Mouse (Mus musculus) kidney, adult 2 months (tissue): ENCODE data around the gene Slc38a4. TPM values are rescaled to one million over a fixed set of nuclear protein-coding genes. Genes with fewer than 3 reads are reported as not detected.

Experiments used
- DNase-seq: peaks from one replicate; pipeline ENCODE4 v3.0.0; 2021
- H3K27ac ChIP-seq: fragments of 200-500 bp; 2 replicates; pipeline ENCODE4 v1.5.1; 2012; ENCODE audit warnings: low read depth, low read length, control low read depth, inconsistent platforms; ENCODE audit not compliant: insufficient read depth
- H3K27me3 ChIP-seq: fragments of 200-500 bp; replicated peaks from 2 replicates; pipeline ENCODE4 v1.6.1; 2012; ENCODE audit warnings: mild to moderate bottlenecking, moderate library complexity, low read length, inconsistent platforms; ENCODE audit not compliant: control insufficient read depth, insufficient read depth
- H3K36me3 ChIP-seq: fragments of 200-500 bp; 2 replicates; pipeline ENCODE4 v1.6.1; 2012; ENCODE audit warnings: mild to moderate bottlenecking, moderate library complexity, low read length, inconsistent platforms; ENCODE audit not compliant: control insufficient read depth, insufficient read depth
- H3K4me1 ChIP-seq: fragments of 200-500 bp; 2 replicates; pipeline ENCODE4 v1.6.1; 2011; ENCODE audit warnings: low read length; ENCODE audit not compliant: control insufficient read depth, insufficient read depth
- H3K4me3 ChIP-seq: fragments of 200-500 bp; 2 replicates; pipeline ENCODE4 v1.5.1; 2011; ENCODE audit warnings: mild to moderate bottlenecking, low read depth, low read length, control low read depth; ENCODE audit not compliant: insufficient read depth
- CTCF ChIP-seq: fragments of 200-500 bp; conservative IDR thresholded peaks from 2 replicates; pipeline ENCODE4 v1.5.1; 2011; ENCODE audit warnings: low read depth, mild to moderate bottlenecking, control low read depth, low read length, moderate library complexity, mixed read lengths; ENCODE audit not compliant: insufficient read depth, insufficient read length
- POLR2A ChIP-seq: fragments of 200-500 bp; IDR thresholded peaks from one replicate; pipeline ENCODE4 v1.6.1; 2011; ENCODE audit warnings: low read depth, low read length, control low read depth
- WGBS: fragments of 180-500 bp; shearing (Covaris S2); methylation state at CpG from one replicate; pipeline ENCODE4 v1.1.7; 2018; 5-methylcytosine and 5-hydroxymethylcytosine counted together
- polyA plus RNA-seq: library from polyadenylated mRNA; depleted of rRNA; stranded (reverse); fragments of >200 nt; gene quantifications from 2 replicates; pipeline ENCODE4 v1.2.3, GENCODE M21; 2012

Slc38a4 gene
- polyA plus RNA-seq, 1 experiment: 2.7 TPM

DNA sequence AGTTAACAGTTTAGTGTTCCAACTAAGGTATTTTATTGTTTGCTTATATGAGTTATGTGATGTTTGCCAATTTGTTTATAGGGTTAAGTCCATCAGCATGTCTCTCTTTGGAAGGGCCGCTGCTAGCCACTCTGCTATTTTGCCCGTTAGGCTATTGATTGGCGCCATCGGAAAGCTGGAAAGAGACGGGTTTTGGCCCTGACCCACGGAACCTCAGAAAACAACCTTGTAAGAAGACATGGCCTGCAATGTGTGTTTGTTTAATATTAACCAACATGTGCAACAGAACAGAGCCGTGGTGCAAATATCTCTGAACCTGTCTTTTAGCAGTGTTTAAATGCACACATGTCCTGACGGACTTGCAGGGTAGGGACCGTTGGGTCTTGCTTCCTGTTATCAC is 14.6 kb downstream of the Slc38a4 start:
- no peaks in the 10 kb centered on the region for H3K4me1 ChIP-seq
- no peaks in the 10 kb centered on the region for H3K27me3 ChIP-seq
- TF ChIP-seq POLR2A (no peak), CTCF (no peak)
- H3K36me3 ChIP-seq: no peaks in the 10 kb centered on the region
- H3K27ac ChIP-seq: no peak overlapping the region
- no peak for DNase-seq
- WGBS: 66% methylated on average over 9 of the region's 9 CpGs
- no peak overlapping the region for H3K4me3 ChIP-seq

DNA sequence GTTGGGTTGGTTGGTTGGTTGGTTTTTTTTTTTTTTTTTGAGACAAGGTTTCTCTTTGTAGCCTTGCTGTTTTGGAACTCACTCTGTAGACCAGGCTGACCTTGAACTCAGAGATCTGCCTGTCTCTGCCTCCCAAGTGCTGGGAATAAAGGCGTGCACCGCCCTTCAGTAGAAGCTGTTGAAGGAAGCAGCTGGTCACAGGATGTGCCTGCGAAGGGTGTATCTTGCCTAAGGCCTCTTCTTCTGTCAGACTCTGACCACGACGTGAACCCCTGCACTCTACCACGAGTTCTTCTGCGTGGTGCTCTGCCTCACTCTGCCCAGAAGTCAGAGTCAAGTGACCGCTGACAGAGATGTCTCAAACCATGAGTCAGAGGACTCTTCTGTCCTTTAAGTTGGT is 18.0 kb downstream of the Slc38a4 start:
- WGBS: 86% methylated on average over 8 of the region's 8 CpGs
- no peak for TF ChIP-seq POLR2A
- no peak for TF ChIP-seq CTCF

DNA sequence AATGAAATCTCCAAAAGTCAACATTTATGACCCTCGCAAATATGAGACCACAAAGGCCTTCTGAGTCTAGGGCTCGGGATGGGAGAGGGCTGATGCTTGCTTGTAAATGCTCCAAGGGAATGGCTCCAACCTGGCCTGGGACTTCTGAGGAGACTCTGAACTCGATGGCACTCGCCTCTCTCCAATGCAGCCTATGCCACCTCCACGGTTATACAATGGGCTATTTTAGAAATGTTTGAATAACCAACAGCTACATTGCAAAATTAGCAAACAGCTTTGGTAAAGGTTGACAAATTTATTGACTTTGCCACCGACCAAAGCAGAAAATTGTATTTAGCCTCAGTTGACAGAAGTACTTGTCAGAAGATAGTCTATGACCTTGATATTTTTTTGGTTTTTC is 19.9 kb downstream of the Slc38a4 start:
- Histone ChIP-seq H3K4me1 (no peaks in the 10 kb centered on the region), H3K36me3 (no peaks in the 10 kb centered on the region), H3K27me3 (no peaks in the 10 kb centered on the region), H3K27ac (no peak overlapping the region), H3K4me3 (no peak overlapping the region)
- DNase-seq: no peak
- TF ChIP-seq POLR2A (no peak), CTCF (no peak)
- 86% methylated on average over 6 of the region's 6 CpGs for WGBS

More for the DNA sequence above, 18.0 kb downstream of the Slc38a4 start:
- no peak for DNase-seq
- Histone ChIP-seq H3K4me3 (no peak overlapping the region), H3K36me3 (no peaks in the 10 kb centered on the region), H3K4me1 (no peaks in the 10 kb centered on the region), H3K27me3 (no peaks in the 10 kb centered on the region), H3K27ac (no peak overlapping the region)

DNA sequence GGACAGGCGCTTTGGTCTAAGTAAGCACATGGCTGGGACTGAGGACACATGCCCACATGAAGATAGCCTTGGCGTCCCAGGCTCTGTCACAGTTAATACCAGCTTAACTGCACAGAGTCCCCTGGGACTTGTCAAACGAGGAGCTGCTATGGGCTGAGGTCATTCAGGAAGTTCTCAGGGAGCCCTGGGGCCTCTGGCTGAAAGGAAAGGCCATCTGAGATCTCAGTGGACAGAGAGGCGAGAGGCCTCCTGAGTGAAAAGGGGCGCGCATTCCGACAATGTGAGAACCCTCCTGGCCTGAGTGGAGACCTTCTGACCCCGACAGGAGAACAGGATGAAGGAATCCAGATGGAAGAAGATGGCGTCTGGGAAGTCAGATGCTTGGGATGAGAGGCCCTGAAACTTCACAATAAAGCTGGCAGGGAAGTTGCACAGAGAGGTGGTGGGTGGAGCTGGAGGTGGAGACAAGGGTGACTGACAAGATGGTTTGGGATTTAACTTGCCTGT is 22.2 kb downstream of the Slc38a4 start:
- DNase-seq: no peak
- no peak overlapping the region for H3K27ac ChIP-seq
- H3K36me3 ChIP-seq: no peaks in the 10 kb centered on the region
- WGBS: 57% methylated on average over 9 of the region's 9 CpGs
- no peaks in the 10 kb centered on the region for H3K27me3 ChIP-seq
- no peaks in the 10 kb centered on the region for H3K4me1 ChIP-seq
- TF ChIP-seq CTCF (no peak), POLR2A (no peak)
- H3K4me3 ChIP-seq: no peak overlapping the region

DNA sequence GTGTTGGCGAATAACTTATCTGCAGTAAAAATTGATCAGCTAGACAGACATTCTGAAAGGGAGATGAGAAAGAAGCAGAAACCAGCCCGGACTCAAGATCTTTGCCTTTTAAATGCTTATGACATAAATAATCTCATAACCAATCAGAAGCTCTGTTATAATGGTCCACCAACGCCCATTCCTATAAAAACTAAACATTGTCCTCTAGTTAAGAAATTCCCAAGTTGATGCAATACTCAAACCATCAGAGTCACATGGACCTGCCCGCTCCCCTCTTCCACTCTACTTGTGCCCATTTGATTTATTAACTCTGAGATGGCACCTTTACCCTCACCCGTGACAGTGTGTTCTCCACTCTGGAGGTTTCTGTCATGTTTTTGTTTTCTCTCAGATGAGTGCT is 23.9 kb downstream of the Slc38a4 start:
- Histone ChIP-seq H3K4me3 (no peak overlapping the region), H3K4me1 (no peaks in the 10 kb centered on the region), H3K27ac (no peak overlapping the region), H3K27me3 (no peaks in the 10 kb centered on the region), H3K36me3 (no peaks in the 10 kb centered on the region)
- WGBS: 78% methylated on average over 5 of the region's 5 CpGs
- no peak for DNase-seq
- no peak for TF ChIP-seq POLR2A
- no peak for TF ChIP-seq CTCF

DNA sequence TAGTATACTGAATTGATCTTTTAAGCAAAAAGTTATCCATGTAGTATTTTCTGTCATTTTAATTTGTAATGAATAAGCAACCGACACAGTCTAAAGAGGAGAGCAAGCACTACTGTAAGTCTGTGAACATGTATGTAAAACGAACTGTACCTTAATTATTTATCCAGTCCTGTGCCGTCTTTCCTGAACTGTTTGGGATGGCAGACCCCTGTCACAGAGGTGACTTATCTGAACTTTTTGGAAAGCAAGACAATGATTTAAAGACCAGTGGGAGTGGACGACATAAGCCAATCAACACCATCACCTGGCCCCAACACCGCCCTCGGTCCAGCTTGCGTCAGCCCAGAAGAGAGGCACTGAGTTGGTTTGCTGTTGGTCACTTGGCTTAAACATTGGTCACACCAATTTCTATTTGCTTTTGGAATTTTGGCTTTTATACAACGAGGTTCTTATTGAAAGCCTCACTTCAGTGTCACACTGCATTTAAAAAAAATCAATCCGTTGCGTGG is 24.7 kb downstream of the Slc38a4 start:
- Histone ChIP-seq H3K27me3 (no peaks in the 10 kb centered on the region), H3K4me3 (no peak overlapping the region), H3K36me3 (no peaks in the 10 kb centered on the region), H3K4me1 (no peaks in the 10 kb centered on the region), H3K27ac (no peak overlapping the region)
- DNase-seq: no peak
- TF ChIP-seq CTCF (no peak), POLR2A (no peak)
- 85% methylated on average over 10 of the region's 10 CpGs for WGBS

DNA sequence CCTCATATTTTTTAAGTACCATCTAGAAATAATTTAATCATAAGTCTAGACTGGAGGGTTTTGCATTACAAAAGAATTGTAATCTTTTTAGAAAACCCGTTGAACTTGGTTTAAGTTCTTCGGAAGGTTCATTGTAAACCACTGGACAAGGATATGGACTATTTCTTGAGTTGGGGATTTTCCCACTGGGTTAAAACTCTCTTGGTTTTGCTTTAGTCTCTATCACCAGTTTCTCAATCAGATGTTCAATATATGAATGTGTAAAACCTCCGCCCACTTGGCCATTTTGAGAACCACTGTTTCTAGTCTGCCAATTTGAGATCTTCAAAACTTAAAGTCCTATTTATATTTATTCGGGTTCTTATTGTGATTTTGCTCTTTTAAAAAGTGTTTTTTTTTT is 25.6 kb downstream of the Slc38a4 start:
- DNase-seq: no peak
- no peaks in the 10 kb centered on the region for H3K4me1 ChIP-seq
- 97% methylated on average over 4 of the region's 4 CpGs for WGBS
- H3K27ac ChIP-seq: no peak overlapping the region
- no peak for TF ChIP-seq POLR2A
- no peak for TF ChIP-seq CTCF
- H3K36me3 ChIP-seq: no peaks in the 10 kb centered on the region
- no peak overlapping the region for H3K4me3 ChIP-seq
- no peaks in the 10 kb centered on the region for H3K27me3 ChIP-seq
